Mouse (Mus musculus) forebrain, embryonic 16.5 days (tissue): ENCODE data around the gene Mprip. TPM values are rescaled to one million over a fixed set of nuclear protein-coding genes. Genes with fewer than 3 reads are reported as not detected.
"Not testable (repeated sequence)": the region's sequence is repeated elsewhere in the genome, so short reads cannot be mapped to it uniquely, and the experiment has no call there.

Experiments used
- ATAC-seq: fragments of 200-750 bp; cut with Nextera tagmentation; 2 replicates; pipeline ENCODE4 v1.8.0; 2017; ENCODE audit warnings: mild to moderate bottlenecking, moderate library complexity
- H3K27ac ChIP-seq: fragments of 300-500 bp; sonication (generic); 2 replicates; pipeline ENCODE4 v1.5.1; 2014; ENCODE audit warnings: low read length, control low read depth
- H3K27me3 ChIP-seq: fragments of 300-500 bp; sonication (generic); replicated peaks from 2 replicates; pipeline ENCODE4 v1.6.1; 2014; ENCODE audit warnings: low read length; ENCODE audit not compliant: control insufficient read depth, insufficient read depth
- H3K36me3 ChIP-seq: fragments of 300-500 bp; sonication (generic); 2 replicates; pipeline ENCODE4 v1.6.1; 2014; ENCODE audit not compliant: control insufficient read depth, insufficient read depth
- H3K4me1 ChIP-seq: fragments of 300-500 bp; sonication (generic); replicated peaks from 2 replicates; pipeline ENCODE4 v1.6.1; 2014; ENCODE audit warnings: low read length; ENCODE audit not compliant: control insufficient read depth, insufficient read depth
- H3K4me2 ChIP-seq: fragments of 300-500 bp; sonication (generic); 2 replicates; pipeline ENCODE4 v1.6.1; 2014; ENCODE audit warnings: mild to moderate bottlenecking, low read length, control low read depth
- H3K4me3 ChIP-seq: fragments of 300-500 bp; sonication (generic); replicated peaks from 2 replicates; pipeline ENCODE4 v1.5.1; 2014; ENCODE audit warnings: mild to moderate bottlenecking, low read length, control low read depth
- H3K9ac ChIP-seq: fragments of 300-500 bp; sonication (generic); replicated peaks from 2 replicates; pipeline ENCODE4 v1.6.1; 2014; ENCODE audit warnings: low read depth, low read length, control low read depth
- H3K9me3 ChIP-seq: fragments of 300-500 bp; sonication (generic); 2 replicates; pipeline ENCODE4 v1.6.1; 2016; ENCODE audit warnings: low read length; ENCODE audit not compliant: control insufficient read depth
- WGBS: fragments of 180-500 bp; shearing (Covaris S2); extraction: QIAGEN DNeasy Blood & Tissue Kit; methylation state at CpG from one replicate; pipeline ENCODE4 v1.1.7; 2014; 5-methylcytosine and 5-hydroxymethylcytosine counted together
- polyA plus RNA-seq: library from polyadenylated mRNA; unstranded; fragments of >200 nt; fragmentation: Nextera tagmentation; extraction: Ambion mirVana; gene quantifications from 2 replicates; pipeline ENCODE4 v1.2.1, GENCODE M21; 2015

The Mprip gene
- polyA plus RNA-seq, 1 experiment from 2014 or later, result 51.9 TPM

DNA sequence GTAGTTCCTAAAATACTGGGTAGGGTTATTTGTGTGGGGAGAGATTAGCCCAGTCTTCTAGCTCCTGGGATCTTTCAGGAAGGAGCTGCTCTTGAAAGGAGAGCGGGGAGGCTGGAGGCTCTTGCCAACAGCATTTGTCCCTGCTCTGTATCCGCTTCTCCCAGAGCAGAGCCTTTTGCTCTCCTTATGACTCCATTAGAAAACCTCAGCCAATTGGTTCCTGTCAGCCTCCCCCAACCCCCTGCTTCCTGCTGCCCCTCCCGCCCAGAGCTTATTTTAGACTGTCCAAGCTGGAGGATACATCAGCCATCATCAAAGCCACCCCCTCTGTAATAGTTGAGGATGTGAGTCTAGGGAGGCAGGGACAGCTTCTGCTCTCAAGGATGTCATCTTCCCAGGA, 3.7 kb downstream of the Mprip start:
- ATAC-seq, result no peak
- peak overlapping the region; percentile 84 for H3K4me2 ChIP-seq
- 0 out of 2 replicates have a peak overlapping the region, but pooled peaks have one; percentile 23 for H3K9ac ChIP-seq
- 0 out of 2 replicates have a peak overlapping the region, but pooled peaks have one; percentile 9 for H3K4me3 ChIP-seq
- no peaks in the 10 kb centered on the region for H3K36me3 ChIP-seq
- 44% methylated on average over 3 of the region's 3 CpGs for WGBS
- H3K9me3 ChIP-seq, result no peaks in the 10 kb centered on the region
- H3K27ac ChIP-seq, result no peak overlapping the region
- no peaks in the 10 kb centered on the region for H3K27me3 ChIP-seq
- H3K4me1 ChIP-seq, result peaks cover 33% of the 10 kb centered on the region

DNA sequence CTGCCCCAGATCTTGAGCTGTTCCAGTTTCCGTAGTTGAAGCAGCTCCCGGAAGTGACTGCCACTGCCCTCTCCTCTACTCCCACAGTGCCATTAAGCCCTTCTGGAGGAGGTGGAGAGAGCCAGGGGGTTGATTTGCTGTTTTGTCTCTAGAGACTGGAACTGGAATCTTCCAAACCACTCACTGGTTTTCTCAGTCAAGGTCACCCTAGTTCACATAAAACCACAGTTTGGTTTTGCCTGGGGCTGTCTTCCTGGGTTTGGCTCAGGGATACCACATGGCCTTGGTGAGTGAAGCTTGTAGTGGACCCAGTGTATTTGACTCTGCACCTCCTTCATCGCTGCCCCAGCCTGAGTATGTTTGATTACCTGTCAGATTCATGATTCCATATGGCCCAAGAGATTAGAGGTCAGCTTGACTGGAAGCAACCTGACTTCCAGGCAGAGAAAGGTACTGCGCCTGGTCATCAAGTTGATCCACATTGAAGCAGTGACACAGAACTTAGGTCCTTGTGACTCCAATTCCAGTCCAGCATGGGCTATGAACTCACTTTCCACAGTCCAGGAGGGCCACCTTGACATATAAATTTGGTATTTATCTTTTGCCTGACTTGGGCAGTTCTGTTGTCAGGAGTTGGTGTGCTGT, 10.1 kb downstream of the Mprip start:
- Histone ChIP-seq H3K9me3 (no peaks in the 10 kb centered on the region), H3K27ac (no peak overlapping the region), H3K4me3 (no peak overlapping the region), H3K27me3 (no peaks in the 10 kb centered on the region), H3K36me3 (no peaks in the 10 kb centered on the region), H3K4me1 (peaks cover 12% of the 10 kb centered on the region), H3K4me2 (no peak overlapping the region), H3K9ac (no peak overlapping the region)
- no peak for ATAC-seq
- WGBS, result 90% methylated on average over 4 of the region's 4 CpGs

DNA sequence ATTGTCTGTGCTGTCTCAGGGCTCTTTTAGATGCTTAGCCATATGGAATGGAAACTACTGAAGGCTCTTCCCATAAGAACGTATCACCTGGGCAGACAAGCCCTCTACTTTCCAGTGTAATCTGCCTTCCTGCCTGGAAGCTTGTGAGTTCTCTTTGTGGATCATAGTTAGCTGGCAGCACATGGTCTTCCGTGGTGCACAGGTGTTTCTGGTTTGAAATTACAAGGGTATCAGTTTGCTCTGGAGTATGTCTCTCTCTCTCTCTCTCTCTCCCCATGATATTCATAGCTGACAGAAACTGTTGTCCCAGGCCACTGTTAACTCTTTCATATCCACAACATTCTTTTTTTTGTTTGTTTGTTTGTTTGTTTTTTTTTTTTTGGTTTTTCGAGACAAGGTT, 12.9 kb downstream of the Mprip start:
- no peak overlapping the region for H3K4me2 ChIP-seq
- no peaks in the 10 kb centered on the region for H3K36me3 ChIP-seq
- WGBS, result 92% methylated on average over 3 of the region's 3 CpGs
- no peak overlapping the region for H3K4me3 ChIP-seq
- H3K27ac ChIP-seq, result no peak overlapping the region
- ATAC-seq, result no peak
- no peaks in the 10 kb centered on the region for H3K27me3 ChIP-seq
- peaks cover 10% of the 10 kb centered on the region; the same call in 1 of the 2 replicates for H3K4me1 ChIP-seq
- H3K9me3 ChIP-seq, result no peaks in the 10 kb centered on the region
- H3K9ac ChIP-seq, result no peak overlapping the region

DNA sequence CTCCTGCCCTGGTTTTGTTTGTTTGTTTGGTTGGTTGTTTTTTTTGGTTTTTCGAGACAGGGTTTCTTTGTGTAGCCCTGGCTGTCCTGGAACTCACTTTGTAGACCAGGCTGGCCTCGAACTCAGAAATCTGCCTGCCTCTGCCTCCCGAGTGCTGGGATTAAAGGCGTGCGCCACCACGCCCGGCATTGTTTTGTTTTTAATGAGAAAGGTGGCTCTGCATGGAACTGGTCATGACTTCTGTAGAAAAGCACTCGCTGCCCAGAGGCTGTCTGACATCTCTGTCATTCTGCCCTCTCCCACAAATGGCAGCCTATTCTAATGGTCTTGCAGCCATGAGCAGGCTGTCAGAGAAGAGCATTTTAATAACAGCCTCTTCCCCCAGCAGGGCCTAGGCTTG, 13.6 kb downstream of the Mprip start:
- not testable (repeated sequence) for H3K9me3 ChIP-seq, H3K4me2 ChIP-seq
- WGBS, result 95% methylated on average over 8 of the region's 8 CpGs

DNA sequence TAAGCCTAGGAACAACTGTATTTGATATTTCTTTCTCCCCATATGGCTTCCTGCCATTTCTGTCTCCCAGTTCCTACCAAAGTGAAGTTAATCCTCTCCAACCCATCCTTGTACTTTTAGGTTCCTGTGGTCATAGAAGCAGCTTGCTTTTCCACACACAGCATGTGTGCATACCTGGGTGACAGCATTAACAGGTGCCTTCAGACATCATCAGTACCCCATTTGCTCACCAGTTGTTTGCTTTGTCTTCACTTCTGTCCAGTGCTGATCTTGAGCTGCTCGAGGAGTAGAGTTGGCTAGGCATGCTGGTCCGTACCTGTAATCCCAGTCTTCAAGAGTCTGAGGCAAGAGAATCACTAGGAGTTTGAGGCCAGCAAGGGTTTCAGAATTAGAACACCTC, 16.7 kb downstream of the Mprip start:
- Histone ChIP-seq H3K9ac (no peak overlapping the region), H3K27ac (no peak overlapping the region), H3K4me2 (no peak overlapping the region), H3K36me3 (no peaks in the 10 kb centered on the region; the same call in 1 of the 2 replicates), H3K4me1 (peaks cover 4% of the 10 kb centered on the region; the same call in 1 of the 2 replicates), H3K9me3 (no peaks in the 10 kb centered on the region), H3K27me3 (no peaks in the 10 kb centered on the region), H3K4me3 (no peak overlapping the region)
- no peak for ATAC-seq
- WGBS, result 91% methylated on average over 2 of the region's 2 CpGs

More for the DNA sequence above, 13.6 kb downstream of the Mprip start:
- not testable (repeated sequence) for H3K27me3 ChIP-seq, H3K27ac ChIP-seq, H3K4me1 ChIP-seq, H3K9ac ChIP-seq, H3K36me3 ChIP-seq, ATAC-seq, H3K4me3 ChIP-seq

DNA sequence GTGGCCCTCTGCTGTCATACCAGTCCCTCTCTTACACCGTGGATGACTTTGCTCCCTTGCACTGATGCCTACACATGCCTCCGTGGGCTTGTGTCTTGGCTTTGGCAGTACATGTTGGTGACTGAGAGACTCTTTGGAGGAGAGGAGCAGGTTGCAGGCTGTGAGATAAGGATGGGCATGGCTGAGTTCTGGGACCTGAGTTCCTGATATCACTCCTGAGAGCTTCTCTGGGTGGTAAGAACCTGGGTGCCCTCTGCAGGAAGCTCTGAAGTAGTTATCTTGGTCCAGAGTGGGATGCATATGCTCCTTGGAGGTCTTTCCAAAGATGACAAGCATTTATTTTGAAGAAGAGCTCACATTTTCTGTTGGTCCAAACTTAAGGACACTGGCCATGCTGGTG, 17.6 kb downstream of the Mprip start:
- Histone ChIP-seq H3K4me1 (peaks cover 7% of the 10 kb centered on the region; the same call in 1 of the 2 replicates), H3K36me3 (no peaks in the 10 kb centered on the region; the same call in 1 of the 2 replicates), H3K4me2 (no peak overlapping the region), H3K9me3 (no peaks in the 10 kb centered on the region), H3K9ac (no peak overlapping the region), H3K27me3 (no peaks in the 10 kb centered on the region), H3K4me3 (no peak overlapping the region), H3K27ac (no peak overlapping the region)
- no peak for ATAC-seq
- WGBS, result 96% methylated on average over 2 of the region's 2 CpGs

DNA sequence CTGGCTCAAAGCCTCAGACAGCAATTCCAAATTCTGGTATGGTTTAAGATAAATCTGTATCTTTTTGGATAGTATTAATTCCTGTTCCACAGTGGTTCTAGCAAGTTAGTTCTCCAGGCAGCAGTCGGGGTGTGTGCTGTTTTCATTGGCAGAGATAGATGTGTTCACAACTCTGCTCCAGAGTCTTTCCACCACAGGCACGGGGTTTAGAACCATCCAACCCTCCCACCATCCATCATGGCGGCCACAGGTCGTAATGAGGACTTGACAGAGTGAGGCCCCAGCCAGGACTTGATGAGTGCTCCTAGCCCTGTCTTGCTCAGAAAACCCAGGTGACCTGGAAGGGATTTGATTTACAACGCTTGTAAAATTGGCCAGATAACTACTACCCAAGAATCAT, 19.0 kb downstream of the Mprip start:
- H3K9ac ChIP-seq, result no peak overlapping the region
- H3K36me3 ChIP-seq, result no peaks in the 10 kb centered on the region; the same call in 1 of the 2 replicates
- no peaks in the 10 kb centered on the region for H3K9me3 ChIP-seq
- no peak overlapping the region for H3K4me3 ChIP-seq
- 95% methylated on average over 5 of the region's 5 CpGs for WGBS
- H3K4me2 ChIP-seq, result no peak overlapping the region
- no peaks in the 10 kb centered on the region for H3K27me3 ChIP-seq
- peaks cover 7% of the 10 kb centered on the region; the same call in 1 of the 2 replicates for H3K4me1 ChIP-seq
- no peak for ATAC-seq
- H3K27ac ChIP-seq, result no peak overlapping the region

DNA sequence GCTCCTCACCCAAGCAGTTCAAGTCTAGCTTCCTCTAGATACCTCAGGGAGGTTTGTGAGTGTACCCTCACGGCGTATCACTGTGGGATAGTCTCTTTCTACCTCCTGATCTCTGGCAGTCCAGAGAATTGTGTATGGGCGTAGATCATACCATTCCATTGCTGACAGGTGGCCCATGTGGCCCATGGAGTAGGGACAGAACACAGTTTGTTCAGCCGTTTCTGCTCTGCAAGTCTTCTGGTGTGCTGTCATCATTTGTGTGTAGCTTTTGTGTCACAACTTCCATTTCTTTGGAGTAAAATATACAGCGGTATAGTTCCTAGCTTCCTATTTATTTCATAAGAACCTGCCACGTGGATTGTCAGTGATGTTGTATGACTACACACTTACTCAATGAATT, 23.9 kb downstream of the Mprip start:
- Histone ChIP-seq H3K4me2 (no peak overlapping the region), H3K9ac (no peak overlapping the region), H3K9me3 (no peaks in the 10 kb centered on the region), H3K36me3 (no peaks in the 10 kb centered on the region; the same call in 1 of the 2 replicates), H3K4me3 (no peak overlapping the region), H3K27ac (no peak overlapping the region), H3K4me1 (peaks cover 7% of the 10 kb centered on the region; the same call in 1 of the 2 replicates), H3K27me3 (no peaks in the 10 kb centered on the region)
- no peak for ATAC-seq
- WGBS, result 94% methylated on average over 6 of the region's 6 CpGs

DNA sequence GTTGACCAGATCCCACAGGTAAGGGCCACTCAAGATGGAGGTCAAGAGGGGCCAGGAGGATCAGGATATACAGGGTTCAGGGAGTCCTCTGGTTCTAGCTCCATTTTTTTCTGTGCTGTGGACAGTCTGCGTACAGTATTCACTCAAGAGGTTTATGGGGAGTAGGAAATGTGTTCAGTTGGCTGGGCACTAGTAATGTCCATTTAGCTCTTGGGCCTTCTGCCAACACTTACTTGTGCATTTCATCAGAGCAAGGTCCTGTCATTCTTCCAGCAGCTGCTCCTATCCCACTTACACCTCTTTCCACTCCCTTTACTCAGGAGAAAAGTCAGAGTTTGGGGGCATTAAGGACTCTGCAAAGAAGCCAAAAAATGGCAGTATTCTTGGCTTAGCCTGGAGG, 33.4 kb downstream of the Mprip start:
- H3K4me2 ChIP-seq, result no peak overlapping the region
- WGBS, result 59% methylated on average over 1 of the region's 1 CpGs
- no peaks in the 10 kb centered on the region for H3K9me3 ChIP-seq
- H3K4me3 ChIP-seq, result no peak overlapping the region
- H3K27me3 ChIP-seq, result no peaks in the 10 kb centered on the region
- H3K36me3 ChIP-seq, result peaks cover 5% of the 10 kb centered on the region; the same call in 1 of the 2 replicates
- H3K9ac ChIP-seq, result no peak overlapping the region
- H3K4me1 ChIP-seq, result peaks cover 13% of the 10 kb centered on the region
- ATAC-seq, result no peak
- H3K27ac ChIP-seq, result no peak overlapping the region
